Mouse (Mus musculus) cortical plate, adult 2 months (tissue): ENCODE results near the gene 4930519P11Rik. TPM values are rescaled to one million over a fixed set of nuclear protein-coding genes. Genes with fewer than 3 reads are reported as not detected.

Experiments used
- H3K27ac ChIP-seq: fragments of 200-500 bp; 2 replicates; pipeline ENCODE4 v1.5.1; 2012; ENCODE audit warnings: low read length, control low read depth, inconsistent platforms; ENCODE audit not compliant: insufficient read depth
- H3K4me1 ChIP-seq: fragments of 200-500 bp; 2 replicates; pipeline ENCODE4 v1.6.1; 2011; ENCODE audit warnings: low read length; ENCODE audit not compliant: control insufficient read depth, insufficient read depth
- H3K4me3 ChIP-seq: fragments of 200-500 bp; 2 replicates; pipeline ENCODE4 v1.5.1; 2011; ENCODE audit warnings: mild to moderate bottlenecking, low read length, control low read depth; ENCODE audit not compliant: insufficient read depth
- CTCF ChIP-seq: fragments of 200-500 bp; IDR thresholded peaks from 2 replicates; pipeline ENCODE4 v1.5.1; 2011; ENCODE audit warnings: mild to moderate bottlenecking, control low read depth, low read length; ENCODE audit not compliant: insufficient read depth; ENCODE audit errors: extremely low read depth
- POLR2A ChIP-seq: fragments of 200-500 bp; IDR thresholded peaks from 2 replicates; pipeline ENCODE4 v1.6.1; 2011; ENCODE audit warnings: mild to moderate bottlenecking, low read length, control low read depth; ENCODE audit not compliant: insufficient read depth; ENCODE audit errors: extremely low read depth
- polyA plus RNA-seq: library from polyadenylated mRNA; depleted of rRNA; stranded (reverse); fragments of >200 nt; gene quantifications from 2 replicates; pipeline ENCODE4 v1.2.3, GENCODE M21; 2012

4930519P11Rik gene
- polyA plus RNA-seq, 1 experiment: not detected

DNA sequence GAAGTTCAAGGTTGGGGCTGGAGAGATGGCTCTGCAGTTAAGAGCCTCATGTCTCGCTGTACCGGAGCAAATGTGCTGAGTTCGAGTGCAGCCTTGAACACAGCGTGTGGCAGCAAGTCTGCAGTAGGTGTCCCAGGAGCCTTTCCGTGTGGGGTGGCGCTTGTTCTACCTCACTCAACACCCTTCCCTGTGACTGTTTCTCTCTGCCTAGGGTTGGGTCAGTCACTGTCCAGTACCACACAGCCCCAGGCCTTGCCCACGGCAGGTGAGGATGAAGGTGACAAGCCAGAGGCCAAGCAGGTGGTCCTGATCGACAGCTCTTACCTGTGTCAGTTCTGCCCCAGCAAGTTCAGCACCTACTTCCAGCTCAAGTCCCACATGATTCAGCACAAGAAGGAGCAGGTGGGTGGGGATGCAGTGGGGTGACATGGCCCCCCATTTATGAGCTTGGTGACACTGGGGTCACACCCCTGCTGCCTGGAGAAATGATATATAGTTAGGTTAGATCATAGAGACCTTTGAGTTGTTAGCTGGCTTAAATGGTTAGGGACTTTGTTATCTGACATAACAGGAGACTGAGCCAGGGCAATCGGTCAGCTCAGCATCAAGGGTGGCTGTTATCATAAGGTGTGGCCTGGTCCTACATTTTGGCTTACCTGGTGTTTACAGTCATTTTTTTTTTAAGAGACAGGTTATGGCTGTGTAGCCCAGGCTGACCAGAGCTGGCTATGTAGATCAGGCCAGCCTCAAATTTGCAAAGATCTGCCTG, 20.8 kb upstream of the 4930519P11Rik start:
- Histone ChIP-seq H3K4me3 (no peak overlapping the region), H3K27ac (no peak overlapping the region), H3K4me1 (no peaks in the 10 kb centered on the region)
- no peak for TF ChIP-seq POLR2A

DNA sequence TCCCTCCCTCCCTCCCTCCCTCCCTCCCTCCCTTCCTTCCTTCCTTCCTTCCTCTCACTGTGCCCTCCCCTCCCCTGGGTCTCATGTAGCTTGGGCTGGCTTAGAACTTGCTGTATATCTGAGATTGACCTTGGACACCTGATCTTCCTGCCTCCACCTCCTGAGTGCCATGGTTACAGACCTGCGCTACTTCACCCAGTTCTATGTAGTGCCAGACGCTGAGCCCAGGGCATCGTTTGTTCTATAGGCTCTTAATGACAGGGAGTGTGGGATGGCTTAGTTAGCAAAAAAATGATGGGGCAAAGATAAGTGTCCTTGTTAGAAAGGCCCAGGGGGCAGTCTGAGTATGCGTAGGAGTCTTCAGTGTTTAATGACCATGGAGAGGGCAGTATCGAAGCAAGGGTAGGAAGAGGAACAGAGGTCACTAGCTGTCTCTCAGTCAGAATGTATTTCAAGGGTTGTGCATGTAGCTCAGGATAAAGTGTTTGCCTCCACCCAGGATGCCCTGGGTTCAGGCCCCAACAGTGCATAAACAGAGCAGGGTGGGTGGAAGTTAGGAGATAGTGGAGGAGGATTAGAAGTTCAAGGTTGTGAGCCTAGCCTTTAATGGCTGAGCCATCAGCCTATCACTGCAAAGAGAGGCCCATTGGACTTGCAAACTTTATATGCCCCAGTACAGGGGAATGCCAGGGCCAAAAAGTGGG, 20.0 kb upstream of the 4930519P11Rik start:
- Histone ChIP-seq H3K4me1 (no peaks in the 10 kb centered on the region), H3K4me3 (no peak overlapping the region), H3K27ac (no peak overlapping the region)
- TF ChIP-seq CTCF (no peak), POLR2A (no peak)

DNA sequence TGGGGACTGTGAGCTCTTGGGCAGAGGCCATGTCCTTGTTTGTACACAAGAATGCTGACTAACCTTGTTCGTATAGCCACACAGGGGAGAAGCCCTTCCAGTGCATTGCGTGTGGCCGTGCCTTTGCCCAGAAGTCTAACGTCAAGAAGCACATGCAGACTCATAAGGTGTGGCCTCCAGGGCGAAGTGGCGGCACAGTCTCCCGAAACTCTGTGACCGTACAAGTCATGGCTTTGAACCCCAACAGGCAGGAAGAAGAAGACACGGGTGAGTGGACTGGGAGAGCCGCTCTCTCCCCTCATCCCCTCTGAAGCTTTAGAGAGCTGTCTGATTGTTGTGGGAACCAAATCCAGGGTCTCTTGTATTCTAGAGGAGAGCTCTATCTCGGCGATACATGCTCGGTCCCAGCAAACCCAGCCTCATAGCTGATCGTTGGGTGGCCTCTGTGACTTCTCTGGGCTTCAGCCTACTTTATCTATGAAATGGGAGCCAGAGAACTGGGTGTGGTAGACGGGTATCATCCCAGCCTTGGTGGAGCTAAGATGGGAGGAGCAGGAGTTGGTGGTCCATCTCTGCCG, 19.1 kb upstream of the 4930519P11Rik start:
- Histone ChIP-seq H3K4me3 (no peak overlapping the region), H3K27ac (no peak overlapping the region), H3K4me1 (no peaks in the 10 kb centered on the region)
- TF ChIP-seq POLR2A (no peak), CTCF (no peak)

GRCm38 (mm10) chr2:154630531-154630930, 17.3 kb upstream of the 4930519P11Rik start:
- no peak for TF ChIP-seq CTCF
- no peak for TF ChIP-seq POLR2A
- no peak overlapping the region for H3K4me3 ChIP-seq
- no peaks in the 10 kb centered on the region for H3K4me1 ChIP-seq
- H3K27ac ChIP-seq: no peak overlapping the region

- no peak overlapping the region for H3K27ac ChIP-seq
- H3K4me1 ChIP-seq: no peaks in the 10 kb centered on the region
- H3K4me3 ChIP-seq: no peak overlapping the region
- TF ChIP-seq CTCF: no peak
- TF ChIP-seq POLR2A: no peak
These were observed 10.9 kb upstream of the 4930519P11Rik start for GRCm38 (mm10) chr2:154624137-154624536.

DNA sequence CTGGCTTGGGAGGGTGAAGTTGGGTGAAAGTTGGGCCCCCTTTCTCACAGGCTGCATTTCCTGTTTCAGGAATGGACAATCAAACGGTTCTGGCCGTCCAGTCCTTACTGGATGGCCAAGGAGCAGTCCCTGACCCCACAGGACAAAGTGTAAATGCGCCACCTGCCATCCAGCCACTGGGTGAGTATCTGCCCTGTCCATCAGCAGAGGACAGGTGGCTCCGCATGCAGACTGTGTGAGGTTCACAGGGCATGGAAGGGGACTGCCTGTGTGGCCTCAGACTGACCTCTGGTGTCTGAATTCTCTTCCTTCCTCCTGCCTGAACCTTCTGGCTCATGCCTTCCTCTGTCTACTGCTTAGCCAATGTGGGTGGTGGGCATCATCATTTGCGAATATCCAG, 8.4 kb upstream of the 4930519P11Rik start:
- TF ChIP-seq POLR2A (no peak), CTCF (no peak)
- Histone ChIP-seq H3K4me3 (no peak overlapping the region), H3K27ac (no peak overlapping the region), H3K4me1 (no peaks in the 10 kb centered on the region)

DNA sequence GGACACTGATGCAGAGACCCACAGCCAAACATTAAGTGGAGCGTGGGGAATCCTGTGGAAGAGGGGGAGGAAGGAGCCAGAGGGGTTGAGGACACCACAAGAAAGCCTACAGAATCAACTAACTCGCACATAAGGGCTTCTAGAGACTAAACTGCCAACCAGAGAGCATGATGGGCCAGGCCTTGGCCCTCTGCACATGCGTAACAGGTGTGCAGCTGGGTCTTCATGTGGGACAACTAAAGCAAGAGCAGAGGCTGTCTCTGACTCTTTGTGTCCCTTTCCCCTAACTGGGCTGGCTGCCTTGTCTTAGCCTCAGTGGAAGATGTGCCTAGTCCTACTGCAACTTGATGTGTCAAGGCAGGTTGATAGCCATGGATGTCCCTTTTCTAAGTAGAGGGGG, 3.8 kb upstream of the 4930519P11Rik start:
- no peaks in the 10 kb centered on the region for H3K4me1 ChIP-seq
- TF ChIP-seq POLR2A: no peak
- TF ChIP-seq CTCF: no peak
- H3K4me3 ChIP-seq: no peak overlapping the region
- no peak overlapping the region for H3K27ac ChIP-seq

DNA sequence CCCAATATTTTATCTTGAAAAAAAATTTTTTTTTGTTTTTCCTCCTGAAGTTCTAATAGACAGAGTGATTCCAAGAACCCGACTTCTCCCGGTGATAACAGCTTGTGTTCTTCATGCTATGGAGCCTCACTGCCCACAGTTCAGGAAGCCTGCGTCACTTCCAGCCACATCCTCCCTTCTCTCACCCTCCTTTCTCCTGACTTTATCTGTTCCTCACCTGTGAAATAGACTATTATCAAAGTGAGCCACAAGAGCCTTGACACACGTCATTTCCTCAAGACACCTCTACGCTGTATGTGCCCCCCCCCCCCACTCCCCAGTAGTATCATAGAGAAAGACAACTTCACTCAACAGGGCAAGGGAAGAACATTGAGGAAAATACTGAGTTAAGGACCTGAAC, 2.4 kb upstream of the 4930519P11Rik start:
- Histone ChIP-seq H3K4me1 (no peaks in the 10 kb centered on the region), H3K4me3 (no peak overlapping the region), H3K27ac (no peak overlapping the region)
- TF ChIP-seq POLR2A (no peak), CTCF (no peak)

- TF ChIP-seq CTCF (no peak), POLR2A (no peak)
- Histone ChIP-seq H3K4me3 (no peak overlapping the region), H3K4me1 (no peaks in the 10 kb centered on the region), H3K27ac (no peak overlapping the region)
These were observed 1.8 kb upstream of the 4930519P11Rik start for GRCm38 (mm10) chr2:154614841-154615576.
